Mouse (Mus musculus) olfactory bulb, adult 2 months (tissue): ENCODE results near the gene Gm42742. TPM values are rescaled to one million over a fixed set of nuclear protein-coding genes. Genes with fewer than 3 reads are reported as not detected.

Experiments
- H3K27ac ChIP-seq: fragments of 200-500 bp; 2 replicates; pipeline ENCODE4 v1.5.1; 2012; ENCODE audit warnings: low read depth, low read length; ENCODE audit not compliant: insufficient read depth
- H3K4me1 ChIP-seq: fragments of 200-500 bp; 2 replicates; pipeline ENCODE4 v1.6.1; 2012; ENCODE audit warnings: low read length; ENCODE audit not compliant: control insufficient read depth, insufficient read depth
- H3K4me3 ChIP-seq: fragments of 200-500 bp; 2 replicates; pipeline ENCODE4 v1.5.1; 2012; ENCODE audit warnings: mild to moderate bottlenecking, low read depth, low read length, moderate library complexity; ENCODE audit not compliant: insufficient read depth
- CTCF ChIP-seq: fragments of 200-500 bp; IDR thresholded peaks from 2 replicates; pipeline ENCODE4 v1.5.1; 2012; ENCODE audit warnings: low read depth, mild to moderate bottlenecking, low read length, moderate library complexity; ENCODE audit not compliant: insufficient read depth
- POLR2A ChIP-seq: fragments of 200-500 bp; IDR thresholded peaks from 2 replicates; pipeline ENCODE4 v1.6.1; 2012; ENCODE audit warnings: mild to moderate bottlenecking, low read depth, low read length, moderate library complexity; ENCODE audit not compliant: insufficient read depth
- WGBS: fragments of 180-500 bp; shearing (Covaris S2); methylation state at CpG from one replicate; pipeline ENCODE4 v1.1.7; 2018; 5-methylcytosine and 5-hydroxymethylcytosine counted together
- polyA plus RNA-seq: library from polyadenylated mRNA; stranded (reverse); fragments of >200 nt; gene quantifications from 2 replicates; pipeline ENCODE4 v1.2.4, GENCODE M21; 2012; ENCODE audit warnings: low replicate concordance; ENCODE audit not compliant: missing spikeins, insufficient read depth, insufficient read length

Gm42742 gene
- not detected in 2 replicates for polyA plus RNA-seq

- Histone ChIP-seq H3K27ac (peak within 1 kb of the TSS; percentile 60), H3K4me1 (peaks cover 67% of the 10 kb centered on the region), H3K4me3 (peak within 1 kb of the TSS; percentile 61)
- 2% methylated on average over 36 of the region's 37 CpGs for WGBS
- TF ChIP-seq POLR2A, result peak; percentile 9; the same call in 1 of the 2 replicates
- TF ChIP-seq CTCF, result no peak
These were observed at the start of gene Gm42742, which contains the start of gene Prrt2 for GRCm38 (mm10) chr7:127020901-127021562. Gene Gm42742 (minus strand): TSS chr7:127021097. Gene Prrt2 (minus strand): TSS chr7:127021211.

- WGBS, result 48% methylated on average over 4 of the region's 4 CpGs
- no peak overlapping the region for H3K4me3 ChIP-seq
- H3K27ac ChIP-seq, result no peak overlapping the region; the same call in 1 of the 2 replicates
- H3K4me1 ChIP-seq, result no peaks in the 10 kb centered on the region
- TF ChIP-seq CTCF (no peak), POLR2A (no peak)
These were observed 45.4 kb upstream of the Gm42742 start for GRCm38 (mm10) chr7:127066317-127066716.

- Histone ChIP-seq H3K4me1 (no peaks in the 10 kb centered on the region), H3K4me3 (no peak overlapping the region), H3K27ac (no peak overlapping the region)
- 91% methylated on average over 6 of the region's 6 CpGs for WGBS
- TF ChIP-seq CTCF (no peak), POLR2A (no peak)
These were observed 44.6 kb upstream of the Gm42742 start for GRCm38 (mm10) chr7:127065538-127065937.

GRCm38 (mm10) chr7:127055026-127055585, 34.2 kb upstream of the Gm42742 start:
- Histone ChIP-seq H3K27ac (no peak overlapping the region), H3K4me1 (no peaks in the 10 kb centered on the region), H3K4me3 (no peak overlapping the region)
- TF ChIP-seq POLR2A (no peak), CTCF (no peak)
- WGBS, result 65% methylated on average over 5 of the region's 5 CpGs

- no peak within 1 kb of the TSS for H3K27ac ChIP-seq
- peaks cover 5% of the 10 kb centered on the region for H3K4me1 ChIP-seq
- no peak for TF ChIP-seq CTCF
- no peak for TF ChIP-seq POLR2A
- under 1% methylated on average over 53 of the region's 53 CpGs for whole genome bisulfite sequencing
- peak within 1 kb of the TSS; percentile 49 for H3K4me3 ChIP-seq
These were observed 21.2 kb upstream of the Gm42742 start, which contains the start of gene Kif22 for GRCm38 (mm10) chr7:127041851-127042672. Gene Kif22 (minus strand): TSS chr7:127042471.

- TF ChIP-seq POLR2A (no peak), CTCF (no peak)
- Histone ChIP-seq H3K4me1 (peaks cover 6% of the 10 kb centered on the region), H3K4me3 (no peak overlapping the region), H3K27ac (no peak overlapping the region)
- 74% methylated on average over 1 of the region's 1 CpGs for WGBS
These were observed 10.3 kb upstream of the Gm42742 start for GRCm38 (mm10) chr7:127031244-127031643.

- TF ChIP-seq POLR2A (no peak), CTCF (no peak)
- Histone ChIP-seq H3K4me1 (peaks cover 11% of the 10 kb centered on the region), H3K4me3 (no peak overlapping the region), H3K27ac (no peak overlapping the region)
- 81% methylated on average over 1 of the region's 1 CpGs for WGBS
These were observed 9.3 kb upstream of the Gm42742 start for GRCm38 (mm10) chr7:127030172-127030571.

GRCm38 (mm10) chr7:127027885-127028284, 7.0 kb upstream of the Gm42742 start:
- Histone ChIP-seq H3K4me3 (peak overlapping the region; percentile 57), H3K4me1 (peaks cover 33% of the 10 kb centered on the region), H3K27ac (peak overlapping the region; percentile 94)
- TF ChIP-seq CTCF (no peak), POLR2A (no peak)
- WGBS, result 25% methylated on average over 8 of the region's 8 CpGs
